Mouse (Mus musculus) hindbrain, embryonic 14.5 days (tissue): Measurements from ENCODE around the gene Ctnna3. TPM values are rescaled to one million over a fixed set of nuclear protein-coding genes. Genes with fewer than 3 reads are reported as not detected.
"Not testable (repeated sequence)": the region's sequence is repeated elsewhere in the genome, so short reads cannot be mapped to it uniquely, and the experiment has no call there.

Experiments
- ATAC-seq: fragments of 200-750 bp; cut with Nextera tagmentation; 2 replicates; pipeline ENCODE4 v1.8.0; 2017; ENCODE audit warnings: moderate number of reproducible peaks, mild to moderate bottlenecking, moderate TSS enrichment, moderate library complexity; ENCODE audit not compliant: low FRiP score
- DNase-seq: peaks from one replicate; pipeline ENCODE4 v3.0.0-alpha.2; 2015; ENCODE audit warnings: low spot score
- H3K27ac ChIP-seq: fragments of 300-500 bp; sonication (generic); 2 replicates; pipeline ENCODE4 v1.5.1; 2014; ENCODE audit warnings: mild to moderate bottlenecking, moderate library complexity
- H3K27me3 ChIP-seq: fragments of 300-500 bp; sonication (generic); 2 replicates; pipeline ENCODE4 v1.6.1; 2014; ENCODE audit warnings: mild to moderate bottlenecking, low read length, mixed read lengths; ENCODE audit not compliant: control insufficient read depth, insufficient read depth
- H3K36me3 ChIP-seq: fragments of 300-500 bp; sonication (generic); replicated peaks from 2 replicates; pipeline ENCODE4 v1.6.1; 2014; ENCODE audit not compliant: control insufficient read depth, insufficient read depth
- H3K4me1 ChIP-seq: fragments of 300-500 bp; sonication (generic); replicated peaks from 2 replicates; pipeline ENCODE4 v1.6.1; 2014; ENCODE audit warnings: antibody characterized with exemption, low read length, mixed read lengths; ENCODE audit not compliant: control insufficient read depth, insufficient read depth
- H3K4me2 ChIP-seq: fragments of 300-500 bp; sonication (generic); replicated peaks from 2 replicates; pipeline ENCODE4 v1.6.1; 2014; ENCODE audit warnings: mild to moderate bottlenecking, moderate library complexity
- H3K4me3 ChIP-seq: fragments of 300-500 bp; sonication (generic); replicated peaks from 2 replicates; pipeline ENCODE4 v1.5.1; 2014; ENCODE audit warnings: mild to moderate bottlenecking, low read length
- H3K9ac ChIP-seq: fragments of 300-500 bp; sonication (generic); 2 replicates; pipeline ENCODE4 v1.6.1; 2014
- H3K9me3 ChIP-seq: fragments of 300-500 bp; sonication (generic); 2 replicates; pipeline ENCODE4 v1.6.1; 2016; ENCODE audit warnings: low read length; ENCODE audit not compliant: control insufficient read depth
- WGBS: fragments of 180-500 bp; shearing (Covaris S2); extraction: QIAGEN DNeasy Blood & Tissue Kit; methylation state at CpG from one replicate; pipeline ENCODE4 v1.1.7; 2014; 5-methylcytosine and 5-hydroxymethylcytosine counted together
- polyA plus RNA-seq: library from polyadenylated mRNA; unstranded; fragments of >200 nt; fragmentation: Nextera tagmentation; extraction: Ambion mirVana; gene quantifications from 2 replicates; pipeline ENCODE4 v1.2.1, GENCODE M21; 2014

The Ctnna3 gene
- polyA plus RNA-seq, 1 experiment from 2014 or later = 4.1 TPM

GRCm38 (mm10) chr10:63402731-63403504, 27.0 kb upstream of the Ctnna3 start:
- no peak overlapping the region for H3K9ac ChIP-seq
- no peaks in the 10 kb centered on the region for H3K36me3 ChIP-seq
- WGBS = 87% methylated on average over 5 of the region's 5 CpGs
- no peak overlapping the region for H3K27ac ChIP-seq
- no peaks in the 10 kb centered on the region for H3K27me3 ChIP-seq
- DNase-seq = no peak
- H3K4me2 ChIP-seq = no peak overlapping the region
- H3K4me3 ChIP-seq = no peak overlapping the region
- H3K9me3 ChIP-seq = no peaks in the 10 kb centered on the region
- no peaks in the 10 kb centered on the region for H3K4me1 ChIP-seq
- no peak for ATAC-seq

- Histone ChIP-seq H3K9me3 (no peaks in the 10 kb centered on the region), H3K27ac (no peak overlapping the region), H3K36me3 (no peaks in the 10 kb centered on the region), H3K9ac (no peak overlapping the region), H3K4me2 (no peak overlapping the region), H3K4me1 (no peaks in the 10 kb centered on the region), H3K4me3 (no peak overlapping the region), H3K27me3 (no peaks in the 10 kb centered on the region)
- DNase-seq (no peak), ATAC-seq (no peak)
- 79% methylated on average over 2 of the region's 2 CpGs for WGBS
These were observed 26.3 kb upstream of the Ctnna3 start for GRCm38 (mm10) chr10:63403636-63404035.

GRCm38 (mm10) chr10:63410162-63410956, 19.5 kb upstream of the Ctnna3 start:
- no peak for DNase-seq
- WGBS = 66% methylated on average over 16 of the region's 16 CpGs

GRCm38 (mm10) chr10:63411674-63412073, 18.2 kb upstream of the Ctnna3 start:
- not testable (repeated sequence) for H3K9ac ChIP-seq, H3K9me3 ChIP-seq, H3K27me3 ChIP-seq, H3K4me3 ChIP-seq, H3K27ac ChIP-seq, DNase-seq, ATAC-seq, H3K36me3 ChIP-seq, H3K4me1 ChIP-seq, H3K4me2 ChIP-seq
- 100% methylated on average over 6 of the region's 7 CpGs for WGBS

More at GRCm38 (mm10) chr10:63410162-63410956, 19.5 kb upstream of the Ctnna3 start:
- H3K4me2 ChIP-seq = no peak overlapping the region
- no peaks in the 10 kb centered on the region for H3K4me1 ChIP-seq
- no peak overlapping the region for H3K27ac ChIP-seq
- no peaks in the 10 kb centered on the region for H3K36me3 ChIP-seq
- H3K27me3 ChIP-seq = no peaks in the 10 kb centered on the region
- no peak overlapping the region for H3K4me3 ChIP-seq
- H3K9ac ChIP-seq = no peak overlapping the region
- no peak; the same call in 1 of the 2 replicates for ATAC-seq
- H3K9me3 ChIP-seq = no peaks in the 10 kb centered on the region

GRCm38 (mm10) chr10:63412756-63413155, 17.1 kb upstream of the Ctnna3 start:
- Histone ChIP-seq H3K9ac (no peak overlapping the region), H3K4me2 (no peak overlapping the region), H3K36me3 (no peaks in the 10 kb centered on the region), H3K27ac (no peak overlapping the region), H3K4me1 (no peaks in the 10 kb centered on the region), H3K4me3 (no peak overlapping the region), H3K27me3 (no peaks in the 10 kb centered on the region), H3K9me3 (no peaks in the 10 kb centered on the region)
- 89% methylated on average over 17 of the region's 17 CpGs for WGBS
- ATAC-seq (no peak), DNase-seq (no peak)

- Histone ChIP-seq H3K4me2 (no peak overlapping the region), H3K9me3 (no peaks in the 10 kb centered on the region), H3K27me3 (no peaks in the 10 kb centered on the region), H3K9ac (no peak overlapping the region), H3K27ac (no peak overlapping the region), H3K4me1 (no peaks in the 10 kb centered on the region), H3K4me3 (no peak overlapping the region), H3K36me3 (no peaks in the 10 kb centered on the region)
- 89% methylated on average over 7 of the region's 7 CpGs for WGBS
- ATAC-seq = no peak
- no peak for DNase-seq
These were observed 14.6 kb upstream of the Ctnna3 start for GRCm38 (mm10) chr10:63415287-63415686.

- H3K27ac ChIP-seq = no peak overlapping the region
- no peaks in the 10 kb centered on the region for H3K4me1 ChIP-seq
- no peaks in the 10 kb centered on the region for H3K36me3 ChIP-seq
- no peak overlapping the region for H3K9ac ChIP-seq
- 72% methylated on average over 7 of the region's 7 CpGs for WGBS
- no peak for ATAC-seq
- H3K4me3 ChIP-seq = no peak overlapping the region; the same call in 1 of the 2 replicates
- DNase-seq = no peak
- H3K27me3 ChIP-seq = no peaks in the 10 kb centered on the region
- H3K9me3 ChIP-seq = no peaks in the 10 kb centered on the region
- H3K4me2 ChIP-seq = peak overlapping the region; percentile 15; the same call in 1 of the 2 replicates
These were observed 14.0 kb upstream of the Ctnna3 start for GRCm38 (mm10) chr10:63415850-63416249.

- Histone ChIP-seq H3K27ac (no peak overlapping the region), H3K4me2 (no peak overlapping the region), H3K9ac (no peak overlapping the region), H3K4me3 (no peak overlapping the region), H3K9me3 (no peaks in the 10 kb centered on the region), H3K4me1 (no peaks in the 10 kb centered on the region), H3K27me3 (no peaks in the 10 kb centered on the region), H3K36me3 (no peaks in the 10 kb centered on the region)
- ATAC-seq (no peak), DNase-seq (no peak)
- WGBS = 57% methylated on average over 5 of the region's 5 CpGs
These were observed 12.8 kb upstream of the Ctnna3 start for GRCm38 (mm10) chr10:63417061-63417460.
